Mouse (Mus musculus) layer of hippocampus, adult 2 months (tissue): Measurements from ENCODE around the gene Gm49318. TPM values are rescaled to one million over a fixed set of nuclear protein-coding genes. Genes with fewer than 3 reads are reported as not detected.
"Not testable (repeated sequence)": the region's sequence is repeated elsewhere in the genome, so short reads cannot be mapped to it uniquely, and the experiment has no call there.

Experiments
- DNase-seq, 2 experiments: peaks; one replicate each; pipeline ENCODE4 v3.0.0; 2022; ENCODE audit warnings: low spot score in 2 of 2
- H3K27ac ChIP-seq: fragments of 200-600 bp; 2 replicates; pipeline ENCODE4 v1.8.1; 2022
- H3K4me3 ChIP-seq: fragments of 200-600 bp; 2 replicates; pipeline ENCODE4 v1.8.1; 2022; ENCODE audit warnings: mild to moderate bottlenecking
- CTCF ChIP-seq: fragments of 200-600 bp; conservative IDR thresholded peaks from 2 replicates; pipeline ENCODE4 v1.8.1; 2022; ENCODE audit warnings: antibody characterized with exemption, mild to moderate bottlenecking, moderate library complexity
- total RNA-seq, 2 experiments: library from RNA; stranded (reverse); gene quantifications; 2 replicates each; pipeline ENCODE4 v1.2.3; 2021

Gene Gm49318
- total RNA-seq, 2 experiments from 2014 or later, result 2.2 to 6.3 TPM

GRCm38 (mm10) chr9:22089281-22089680 is 18.2 kb upstream of the Gm49318 start:
- Histone ChIP-seq H3K4me3 (no peak overlapping the region), H3K27ac (no peak overlapping the region)
- TF ChIP-seq CTCF, result no peak
- no peak for DNase-seq

- Histone ChIP-seq H3K27ac (no peak overlapping the region), H3K4me3 (no peak overlapping the region)
- no peak for DNase-seq
- TF ChIP-seq CTCF, result peak; percentile 54
Measured at GRCm38 (mm10) chr9:22087034-22087618, 16.1 kb upstream of the Gm49318 start.

GRCm38 (mm10) chr9:22086012-22086411 is 15.0 kb upstream of the Gm49318 start:
- TF ChIP-seq CTCF, result no peak
- Histone ChIP-seq H3K27ac (peak overlapping the region; percentile 95), H3K4me3 (peak overlapping the region; percentile 73)
- DNase-seq, result no peak

- Histone ChIP-seq H3K4me3 (peak within 1 kb of the TSS; percentile 73), H3K27ac (peak within 1 kb of the TSS; percentile 95)
- no peak for TF ChIP-seq CTCF
- DNase-seq, result peak; percentile 95 to 97
Measured at GRCm38 (mm10) chr9:22085022-22085834, 14.2 kb upstream of the Gm49318 start, which contains the start of gene Ecsit. Ecsit (minus strand) TSS chr9:22085438.

GRCm38 (mm10) chr9:22084667-22085021 is 13.6 kb upstream of the Gm49318 start:
- DNase-seq, result no peak
- Histone ChIP-seq H3K4me3 (peak overlapping the region; percentile 73), H3K27ac (peak overlapping the region; percentile 95)
- TF ChIP-seq CTCF, result no peak

- no peak for DNase-seq
- no peak overlapping the region for H3K4me3 ChIP-seq
- no peak for TF ChIP-seq CTCF
- no peak overlapping the region for H3K27ac ChIP-seq
Measured at GRCm38 (mm10) chr9:22076223-22076622, 5.2 kb upstream of the Gm49318 start.

- not testable (repeated sequence) for DNase-seq, H3K27ac ChIP-seq, H3K4me3 ChIP-seq
Measured at GRCm38 (mm10) chr9:22075778-22076177, 4.7 kb upstream of the Gm49318 start.

- H3K4me3 ChIP-seq, result no peak overlapping the region
- no peak for TF ChIP-seq CTCF
- no peak for DNase-seq
- H3K27ac ChIP-seq, result no peak overlapping the region
Measured at GRCm38 (mm10) chr9:22072276-22072675, 1.2 kb upstream of the Gm49318 start.

GRCm38 (mm10) chr9:22069881-22070553 is 1.0 kb downstream of the Gm49318 start:
- Histone ChIP-seq H3K27ac (peak overlapping the region; percentile 99), H3K4me3 (peak overlapping the region; percentile 75)
- no peak for TF ChIP-seq CTCF
- DNase-seq, result no peak

GRCm38 (mm10) chr9:22067195-22067594 is 3.9 kb downstream of the Gm49318 start:
- TF ChIP-seq CTCF, result no peak
- Histone ChIP-seq H3K4me3 (no peak overlapping the region), H3K27ac (no peak overlapping the region)
- DNase-seq, result no peak

- Histone ChIP-seq H3K27ac (no peak overlapping the region), H3K4me3 (no peak overlapping the region)
- peak; percentile 91 for TF ChIP-seq CTCF
- no peak for DNase-seq
Measured at GRCm38 (mm10) chr9:22066433-22066832, 4.6 kb downstream of the Gm49318 start.

- no peak for TF ChIP-seq CTCF
- DNase-seq, result no peak
- Histone ChIP-seq H3K27ac (no peak overlapping the region), H3K4me3 (no peak overlapping the region)
Measured at GRCm38 (mm10) chr9:22065642-22066041, 5.4 kb downstream of the Gm49318 start.

- no peak overlapping the region; the same call in 1 of the 2 replicates for H3K27ac ChIP-seq
- no peak for TF ChIP-seq CTCF
- DNase-seq, result peak in 1 of 2 experiments; percentile 76
- H3K4me3 ChIP-seq, result no peak overlapping the region
Measured at GRCm38 (mm10) chr9:22064341-22064740, 6.7 kb downstream of the Gm49318 start.
